Mouse (Mus musculus): Measurements from ENCODE around the gene Sec14l5.

The Sec14l5 gene

GRCm38 (mm10) chr16:5155014-5155413 is 8.1 kb downstream of the Sec14l5 start:
- no peak for DNase-seq

DNA sequence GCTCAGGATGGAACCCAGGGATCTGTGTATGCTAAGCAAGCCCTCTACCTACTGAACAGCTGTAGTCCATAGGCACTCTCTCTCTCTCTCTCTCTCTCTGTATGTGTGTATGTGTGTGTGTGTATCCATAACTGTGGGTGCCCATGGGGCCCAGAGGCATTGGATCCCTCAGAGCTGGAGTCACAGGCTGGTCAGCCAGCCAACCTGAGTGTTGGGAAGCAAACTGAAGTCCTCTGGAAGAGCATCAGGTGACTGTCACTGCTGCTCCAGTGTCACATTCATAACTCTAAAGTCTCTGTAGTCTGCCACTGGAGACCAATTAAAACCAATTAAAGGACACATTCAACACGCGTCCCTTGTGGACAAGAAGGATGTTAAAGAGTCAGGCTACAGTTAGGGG is 9.6 kb downstream of the Sec14l5 start:
- DNase-seq = no peak

- no peak for DNase-seq
Measured at GRCm38 (mm10) chr16:5157113-5157512, 10.2 kb downstream of the Sec14l5 start.

- DNase-seq = no peak
Measured at GRCm38 (mm10) chr16:5159248-5159647, 12.3 kb downstream of the Sec14l5 start.

DNA sequence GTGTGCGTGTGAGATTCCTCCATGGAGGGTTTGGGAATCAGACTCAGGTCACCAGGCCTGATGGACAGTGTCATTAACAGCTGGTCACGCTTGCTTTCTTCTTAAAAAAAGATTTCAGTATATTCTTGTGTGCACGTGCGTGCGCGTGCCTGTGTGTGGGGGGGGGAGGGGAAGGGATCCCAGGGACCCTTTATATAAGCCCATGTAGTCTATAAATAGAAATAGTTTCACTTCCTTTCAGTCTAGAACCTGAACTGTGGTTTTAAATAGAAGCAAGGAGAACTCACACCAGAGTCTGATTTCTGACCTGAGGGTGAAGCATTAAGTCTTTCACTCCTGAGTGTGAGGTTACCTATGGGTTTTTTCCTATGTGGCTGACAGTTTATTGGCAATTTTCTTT is 17.4 kb downstream of the Sec14l5 start:
- DNase-seq = no peak

DNA sequence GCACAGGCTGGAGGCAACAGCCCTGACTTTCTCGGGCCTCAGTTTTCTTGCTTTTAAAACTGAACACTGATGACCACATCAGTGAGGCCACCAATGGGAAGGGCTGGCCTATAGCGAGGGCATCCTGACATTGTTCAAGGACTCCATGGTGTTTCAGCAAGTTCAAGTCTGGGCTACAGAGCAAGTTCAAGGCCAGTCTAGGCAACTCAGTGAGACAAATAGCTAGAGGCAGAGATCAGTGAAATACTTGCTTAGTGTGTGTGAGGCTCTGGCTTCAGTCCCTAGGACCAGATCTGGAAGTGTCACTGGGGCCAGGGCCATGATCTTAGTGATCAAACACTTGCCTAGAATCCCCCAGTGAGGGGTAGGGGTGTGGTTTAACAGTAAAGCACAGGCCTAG is 21.1 kb downstream of the Sec14l5 start:
- DNase-seq = no peak

DNA sequence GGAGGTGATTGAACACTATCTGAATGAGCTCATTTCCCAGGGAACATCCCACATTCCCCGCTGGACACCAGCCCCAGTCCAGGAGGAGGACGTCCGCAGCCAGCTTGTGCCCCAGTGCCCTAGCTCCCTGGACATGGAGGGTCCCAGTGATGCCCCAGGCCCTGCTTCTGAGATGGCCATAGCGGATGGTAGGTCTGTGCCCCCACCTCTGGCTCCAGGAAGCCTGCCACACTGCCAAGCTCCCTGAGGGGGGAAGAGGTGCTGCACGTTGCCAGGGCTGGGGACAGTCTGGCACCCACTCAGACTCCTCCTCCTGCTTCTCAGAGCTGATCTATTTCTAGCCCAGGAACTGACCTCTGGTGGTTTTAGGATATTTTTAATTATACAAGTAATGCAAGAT is 21.9 kb downstream of the Sec14l5 start:
- DNase-seq = no peak

DNA sequence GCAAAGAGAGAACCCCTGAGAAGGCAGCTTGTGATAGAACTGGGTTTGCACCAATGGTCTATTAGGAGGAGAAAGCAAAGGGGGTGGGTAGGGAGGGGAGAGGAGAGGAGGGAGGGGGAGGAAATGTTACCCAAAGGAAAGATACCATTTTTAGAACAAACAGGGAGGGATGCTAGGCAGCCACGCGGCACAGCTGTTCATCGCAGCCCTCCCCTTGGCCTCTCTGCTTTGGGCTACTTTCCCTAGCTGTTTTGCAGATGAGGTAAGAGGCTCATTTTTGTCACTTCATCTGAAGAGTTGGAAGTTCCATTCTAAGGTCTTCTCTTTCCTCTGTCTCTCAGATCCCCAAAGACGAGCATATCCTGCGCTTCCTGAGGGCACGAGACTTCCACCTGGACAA is 25.7 kb downstream of the Sec14l5 start:
- no peak for DNase-seq

DNA sequence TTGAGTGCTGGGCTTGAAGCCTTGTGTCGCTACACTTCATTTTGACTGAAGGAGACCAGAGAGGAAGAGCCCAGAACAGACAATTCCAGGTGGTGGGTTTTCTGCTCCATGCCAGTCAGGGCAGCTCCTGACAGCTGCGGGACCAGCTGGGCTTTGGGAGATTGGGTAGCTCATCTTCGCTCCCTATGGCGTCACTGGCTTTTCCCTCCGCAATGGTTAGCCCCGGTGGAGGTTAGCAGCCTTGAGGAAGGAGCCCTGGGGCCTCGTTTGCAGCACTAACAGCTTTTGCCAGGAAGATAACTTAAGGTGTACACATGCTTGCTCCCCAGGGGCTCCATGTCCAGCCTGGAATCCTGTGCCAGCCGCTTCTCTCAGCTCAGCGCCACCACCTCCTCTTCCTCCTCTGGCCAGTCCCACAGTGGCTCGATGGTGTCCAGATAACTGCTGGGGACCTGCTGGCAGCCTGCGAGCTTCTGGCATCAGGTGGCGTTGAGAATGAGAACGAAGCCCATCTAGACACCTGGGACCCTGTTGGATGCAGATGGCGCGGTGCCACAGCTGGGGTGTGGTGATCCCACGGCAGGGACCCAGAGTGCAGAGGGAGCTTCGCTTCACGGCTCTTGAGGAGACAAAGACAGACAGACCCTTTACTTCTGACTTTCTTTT is 36.5 kb downstream of the Sec14l5 start:
- DNase-seq = no peak

GRCm38 (mm10) chr16:5184101-5184500 is 37.2 kb downstream of the Sec14l5 start:
- no peak for DNase-seq

DNA sequence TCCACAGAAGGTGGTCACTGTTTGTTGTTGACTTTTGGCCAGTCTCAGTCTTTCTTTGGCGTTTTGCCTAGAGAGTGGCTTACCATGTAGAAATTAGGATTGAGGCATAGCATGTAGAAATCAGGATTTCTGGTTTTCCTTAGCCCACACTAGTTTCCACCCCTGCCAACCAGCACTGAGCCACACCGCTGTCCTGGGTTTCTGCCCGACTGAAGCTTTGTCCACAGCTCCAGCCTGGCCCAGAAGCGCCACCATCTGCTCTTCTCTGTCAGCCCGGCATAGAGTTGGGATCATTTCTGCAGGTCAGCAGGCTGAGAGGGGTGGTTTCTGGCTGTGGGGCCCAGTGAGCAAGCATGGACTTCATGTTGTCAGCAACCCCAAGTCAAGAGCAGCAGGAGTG is 38.0 kb downstream of the Sec14l5 start:
- DNase-seq = no peak

GRCm38 (mm10) chr16:5185691-5186090 is 38.8 kb downstream of the Sec14l5 start:
- DNase-seq = no peak

DNA sequence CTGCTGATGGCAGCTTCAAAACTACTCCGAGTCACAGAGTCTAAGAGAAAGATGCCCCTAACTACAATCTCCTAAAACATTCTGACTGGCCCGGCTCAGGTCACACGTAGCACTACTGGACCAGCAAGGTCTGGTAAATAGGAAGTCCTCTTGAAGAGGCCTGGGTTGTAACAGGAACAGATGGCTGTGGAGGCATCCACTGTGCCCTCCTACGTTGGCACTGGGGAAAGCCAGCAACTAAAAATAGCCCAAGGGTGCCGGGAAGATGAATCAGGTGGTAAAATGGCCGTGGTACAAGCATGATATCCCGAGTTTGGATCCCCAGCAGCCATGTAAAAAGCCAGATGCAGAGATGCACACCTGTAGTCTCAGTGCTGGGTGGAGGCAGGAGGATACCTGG is 39.3 kb downstream of the Sec14l5 start:
- DNase-seq = no peak

GRCm38 (mm10) chr16:5195080-5195479 is 48.2 kb downstream of the Sec14l5 start:
- peak; percentile 55 for DNase-seq

- DNase-seq = peak; percentile 39
Measured at GRCm38 (mm10) chr16:5202681-5203080, 55.8 kb downstream of the Sec14l5 start.

- DNase-seq = peak; percentile 26
Measured at GRCm38 (mm10) chr16:5203200-5203599, 56.3 kb downstream of the Sec14l5 start.

DNA sequence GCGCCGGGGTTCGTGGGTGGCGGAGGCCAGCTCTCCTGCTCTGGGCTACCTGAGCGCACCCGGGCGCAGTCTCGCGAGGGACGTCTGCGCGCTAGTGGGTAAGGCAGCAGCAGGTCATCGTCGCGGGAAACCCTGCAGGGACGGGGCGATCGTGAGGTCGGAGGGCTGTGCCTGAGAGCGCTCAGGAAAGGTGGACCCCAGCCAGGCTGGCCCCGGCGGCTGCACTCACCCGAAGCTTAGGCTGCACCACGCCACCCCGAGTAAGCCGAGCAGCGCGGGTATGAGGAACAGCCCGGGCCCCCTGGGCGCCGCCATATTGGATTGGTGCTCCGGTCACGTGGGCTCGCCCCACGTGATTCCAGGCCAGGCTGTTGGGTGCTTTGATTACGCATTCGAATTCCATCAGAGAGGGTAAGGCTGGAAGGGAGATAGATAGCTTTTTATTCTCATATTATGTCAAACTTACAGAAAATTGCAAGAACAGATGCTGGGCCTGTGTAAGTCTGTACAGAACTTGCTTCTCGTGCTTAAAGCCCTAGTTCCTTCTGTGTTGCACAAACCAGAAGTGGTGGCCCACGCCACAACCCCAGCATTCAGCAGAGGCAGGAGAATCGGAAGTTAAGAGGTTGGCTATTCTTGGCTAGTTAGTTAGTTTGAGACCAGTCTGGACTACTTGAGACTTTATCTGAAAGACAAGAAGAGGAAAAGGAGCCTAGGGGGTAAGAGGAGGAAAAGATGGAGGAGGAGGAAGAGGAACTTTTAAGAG is 56.9 kb downstream of the Sec14l5 start, which contains the start of gene Nagpa:
Nagpa (minus strand) TSS at position 345 of the 766 bp plus-strand sequence.
- peak; percentile 84 for DNase-seq

DNA sequence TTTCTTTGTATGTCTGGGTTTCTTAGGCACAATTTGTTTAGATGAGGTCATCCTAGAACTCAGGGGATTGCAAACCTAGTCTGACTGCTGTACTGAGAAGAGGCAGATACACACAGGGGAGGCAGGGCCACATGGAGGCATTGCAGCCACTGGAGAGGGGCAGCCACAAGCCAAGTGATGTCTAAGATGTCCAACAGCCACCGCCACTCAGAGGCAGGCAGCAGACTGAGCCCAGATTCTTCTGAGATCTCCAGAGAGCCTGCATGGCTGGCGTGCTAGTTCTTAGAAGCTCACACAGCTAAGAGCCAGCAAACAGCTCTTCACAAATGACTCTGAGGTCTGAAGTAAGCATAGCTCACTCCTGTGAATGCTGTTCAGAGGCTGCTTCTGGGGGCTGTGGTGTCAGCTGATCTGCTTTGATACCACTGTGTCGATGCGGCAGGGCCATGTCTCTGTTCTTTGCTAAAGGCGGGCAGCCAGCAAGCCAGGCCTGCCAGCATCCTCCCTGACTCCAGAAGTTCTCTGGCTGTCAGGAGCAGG is 58.6 kb downstream of the Sec14l5 start:
- no peak for DNase-seq

- DNase-seq = no peak
Measured at GRCm38 (mm10) chr16:5206051-5206450, 59.1 kb downstream of the Sec14l5 start.

GRCm38 (mm10) chr16:5210365-5210764 is 63.5 kb downstream of the Sec14l5 start:
- no peak for DNase-seq

DNA sequence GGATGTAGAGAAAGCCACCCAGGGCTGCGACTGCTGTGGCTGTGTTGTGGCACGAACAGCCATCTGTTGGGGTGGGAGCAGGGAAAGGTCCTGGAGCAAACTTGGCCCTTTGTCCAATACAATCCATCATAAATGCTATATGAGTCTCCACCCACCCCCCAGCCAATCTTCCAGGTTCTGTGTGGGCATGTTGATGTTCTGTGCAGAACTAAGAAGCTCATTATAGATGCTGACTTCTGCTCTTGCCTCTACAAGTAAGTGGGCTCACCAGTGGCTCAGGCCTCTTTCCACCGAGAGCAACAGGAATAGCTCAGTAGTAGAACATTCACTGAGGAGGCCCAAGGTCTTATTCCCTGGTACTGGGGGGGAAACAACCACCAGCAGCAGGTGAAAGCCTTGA is 65.2 kb downstream of the Sec14l5 start:
- no peak for DNase-seq

- no peak for DNase-seq
Measured at GRCm38 (mm10) chr16:5214126-5214525, 67.2 kb downstream of the Sec14l5 start.

- DNase-seq = no peak
Measured at GRCm38 (mm10) chr16:5216686-5217085, 69.8 kb downstream of the Sec14l5 start.

All from right cerebral cortex, postnatal 4 days (tissue).